Mouse (Mus musculus) lung, postnatal 10 days (tissue): ENCODE results near the gene Asxl2.
A peak's percentile ranks its signal among the peaks of the same experiment; 100 is the strongest.

Experiments used
- DNase-seq: peaks from one replicate; pipeline ENCODE4 v3.0.0; 2021

Asxl2 gene

GRCm38 (mm10) chr12:3547506-3547905 lies 120.8 kb downstream of the Asxl2 start:
- DNase-seq: no peak

GRCm38 (mm10) chr12:3547911-3548310 lies 121.3 kb downstream of the Asxl2 start:
- no peak for DNase-seq

GRCm38 (mm10) chr12:3548582-3549211 lies 122.0 kb downstream of the Asxl2 start:
- peak; percentile 14 for DNase-seq

GRCm38 (mm10) chr12:3550280-3550679 lies 123.6 kb downstream of the Asxl2 start:
- DNase-seq: peak; percentile 33
